Mouse (Mus musculus) kidney, postnatal 25 days (tissue): ENCODE measurements at regions not wholly inside any gene's neighbourhood (a gene's known extent, or its start where the extent isn't known, plus 50 kb on each side); places are given as distances from the start of the nearest gene placed in this dataset.

Source experiments
- DNase-seq, 2 experiments: peaks; one replicate each; pipeline ENCODE4 v3.0.0; 2021; ENCODE audit warnings: mixed read lengths in 2 of 2

GRCm38 (mm10) chr10:100922976-100923375 lies 332.7 kb downstream of the 1700017N19Rik start:
- DNase-seq, result no peak

DNA sequence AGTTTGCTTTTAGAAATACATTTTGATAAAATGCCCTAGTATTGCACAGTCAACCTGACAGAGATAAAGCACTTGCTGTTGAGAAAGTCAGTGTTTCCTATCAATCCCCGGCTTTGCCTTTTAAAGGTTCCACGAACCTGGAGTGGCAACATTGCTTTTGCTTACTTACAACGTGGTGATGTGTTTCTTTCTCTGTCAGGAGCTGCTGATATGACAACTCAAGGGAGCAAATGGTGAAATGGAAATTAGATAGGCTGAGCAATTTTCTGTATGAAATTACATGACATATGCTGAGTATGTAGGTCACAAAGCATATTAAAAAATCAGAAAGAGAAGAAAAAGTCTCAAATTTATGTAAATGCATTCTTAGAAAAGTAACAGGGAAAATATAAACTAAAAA lies 336.8 kb downstream of the 1700017N19Rik start:
- DNase-seq, result no peak

DNA sequence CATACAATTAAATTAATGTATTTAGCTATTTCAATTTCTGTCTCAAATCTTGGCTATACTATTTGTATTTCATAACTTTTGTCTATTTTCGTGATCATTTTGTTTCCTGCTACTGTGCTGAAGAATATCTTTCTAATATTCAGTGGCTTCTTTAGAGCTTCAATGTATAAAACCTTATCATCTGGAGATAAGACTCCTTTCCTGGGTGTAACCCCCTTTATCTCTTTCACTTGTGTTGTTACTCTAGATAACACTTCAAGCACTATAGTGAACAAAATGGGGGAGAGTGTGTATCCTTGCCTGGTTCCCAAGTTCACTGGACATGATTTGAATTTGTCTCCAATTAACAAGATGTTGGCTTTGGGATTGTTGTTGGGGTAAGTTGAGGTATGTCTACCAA lies 341.5 kb downstream of the 1700017N19Rik start:
- DNase-seq, result no peak

GRCm38 (mm10) chr10:100958371-100958770 lies 368.1 kb downstream of the 1700017N19Rik start:
- DNase-seq, result no peak

- no peak for DNase-seq
Observed at GRCm38 (mm10) chr10:101003469-101003868, 413.2 kb downstream of the 1700017N19Rik start.

DNA sequence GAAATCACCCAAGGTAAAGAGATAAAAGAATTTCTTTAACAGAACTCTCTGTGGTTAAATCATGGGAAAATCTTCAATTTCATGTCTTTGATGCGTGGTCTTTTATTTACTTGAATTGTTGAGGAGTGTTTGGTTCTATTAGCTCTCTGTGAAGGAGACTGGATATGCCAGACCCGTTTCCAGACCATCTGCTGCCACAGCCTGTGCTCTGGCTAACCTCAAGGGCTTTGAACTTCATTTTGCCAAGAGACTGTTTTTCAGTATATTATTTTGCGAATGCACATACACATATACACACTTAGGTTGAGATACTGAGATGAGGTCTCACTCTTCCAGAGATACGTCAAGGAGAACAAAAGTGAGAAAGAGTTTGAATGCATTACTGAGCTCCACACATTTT lies 414.4 kb downstream of the 1700017N19Rik start:
- DNase-seq, result no peak

- DNase-seq, result no peak
Observed at GRCm38 (mm10) chr10:101015416-101015815, 425.1 kb downstream of the 1700017N19Rik start.

DNA sequence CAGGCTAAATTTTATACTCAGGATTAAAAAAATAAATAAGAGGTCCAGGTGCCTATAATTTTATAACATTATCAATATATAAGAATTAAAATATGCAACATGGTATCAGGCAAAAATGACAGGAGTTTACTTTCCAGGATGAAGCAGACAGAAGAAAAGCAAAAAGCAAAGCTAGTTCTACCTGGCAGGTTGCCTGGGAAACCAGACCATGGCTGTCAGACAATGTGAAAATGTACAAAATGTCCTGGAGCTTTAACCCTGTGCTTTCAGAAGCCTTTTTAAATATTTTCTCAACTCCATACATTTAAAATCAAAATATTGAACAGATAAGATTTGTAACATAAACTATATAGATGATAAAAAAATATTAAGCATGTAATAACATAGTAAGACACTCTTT lies 448.3 kb downstream of the 1700017N19Rik start:
- DNase-seq, result no peak

- no peak for DNase-seq
Observed at GRCm38 (mm10) chr10:101039034-101039433, 448.8 kb downstream of the 1700017N19Rik start.
